Mouse (Mus musculus) left cerebral cortex, postnatal 10 days (tissue): ENCODE measurements around the gene Csrp2. TPM values are rescaled to one million over a fixed set of nuclear protein-coding genes. Genes with fewer than 3 reads are reported as not detected.

Experiments used
- DNase-seq, 2 experiments: peaks; one replicate each; pipeline ENCODE4 v3.0.0; 2021 to 2022; ENCODE audit warnings: low spot score in 2 of 2, mixed read lengths in 1 of 2; ENCODE audit errors: extremely low spot score in 1 of 2
- intact Hi-C: fragments of 180-260 bp; cut with DNase I; formaldehyde crosslinking; loops from one replicate; pipeline ENCODE4 v1.15.1; 2025
- total RNA-seq, 2 experiments: library from RNA; stranded (reverse); gene quantifications; 2 replicates each; pipeline ENCODE4 v1.2.3; 2021

Gene Csrp2
- total RNA-seq, 2 experiments from 2014 or later, result 49.6 to 51.0 TPM

DNA sequence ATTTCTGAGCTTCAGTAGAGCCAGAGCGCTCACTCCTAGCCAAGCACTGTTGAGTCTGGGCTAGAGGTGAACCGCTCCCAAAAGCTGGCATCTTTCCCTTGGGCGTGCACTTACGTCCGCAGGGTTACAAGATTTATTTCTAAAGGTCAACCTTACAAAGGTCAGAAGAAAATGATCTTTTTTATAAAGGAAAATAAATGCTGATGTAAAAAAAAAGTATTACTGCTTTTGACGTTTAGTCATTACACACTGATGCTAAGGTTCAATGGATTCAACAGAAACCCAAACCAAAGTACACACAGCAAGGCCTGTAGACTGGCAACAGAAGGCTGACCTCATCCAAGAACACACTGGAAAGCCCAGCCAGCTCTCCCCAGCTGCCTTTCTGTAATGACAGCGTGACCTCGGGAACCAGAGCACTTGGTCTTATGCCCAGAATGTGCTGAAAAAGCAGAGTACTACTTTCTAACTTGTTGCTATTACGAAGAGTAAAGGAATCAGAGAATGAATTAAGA lies 33.4 kb downstream of the Csrp2 start:
- DNase-seq, result peak; percentile 54 to 73
- intact Hi-C loops, result no loop called here

- no peak for DNase-seq
- intact Hi-C loops, result no loop called here
These were observed 39.3 kb downstream of the Csrp2 start for GRCm38 (mm10) chr10:110958879-110959278.

- no peak for DNase-seq
- intact Hi-C loops, result no loop called here
These were observed 40.2 kb downstream of the Csrp2 start for GRCm38 (mm10) chr10:110959781-110960180.

DNA sequence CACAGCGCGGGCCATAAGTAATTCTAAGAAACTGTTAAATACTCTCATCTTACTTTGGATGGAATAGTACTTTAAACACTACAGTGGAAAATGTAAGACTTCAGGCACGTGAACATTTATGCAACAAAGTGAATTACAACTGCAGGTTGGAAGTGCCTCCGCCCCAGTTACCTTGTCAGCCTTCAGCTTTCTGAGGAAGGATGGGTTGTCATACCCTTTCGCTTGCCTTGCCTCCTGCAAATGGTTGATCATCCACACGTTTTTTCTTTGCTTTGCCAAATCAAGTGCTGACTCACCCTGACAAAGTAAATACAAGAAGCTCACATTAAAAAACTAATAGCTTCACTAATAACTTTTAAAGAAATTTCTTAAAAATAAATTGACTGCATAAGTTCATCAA lies 41.3 kb downstream of the Csrp2 start:
- intact Hi-C loops, result no loop called here
- no peak for DNase-seq

DNA sequence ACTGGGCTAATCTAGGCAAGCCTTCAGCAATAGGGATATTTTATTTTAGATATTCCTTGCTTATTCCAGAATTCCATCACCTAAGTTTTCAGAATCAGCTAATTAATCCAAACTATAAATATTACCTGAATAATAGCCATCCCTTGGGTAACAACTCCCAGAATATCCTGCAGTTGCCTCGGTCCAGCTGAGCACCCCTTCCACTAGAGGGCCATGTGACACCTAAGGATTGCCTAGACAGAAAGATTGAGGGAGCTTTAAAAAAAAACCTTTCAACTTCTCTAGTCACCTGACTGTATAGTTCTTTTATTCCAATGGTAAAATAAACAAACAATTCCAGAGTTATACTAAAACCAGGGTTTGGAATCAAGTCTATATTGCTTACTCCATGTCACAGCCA lies 42.6 kb downstream of the Csrp2 start:
- intact Hi-C loops, result no loop called here
- no peak for DNase-seq

GRCm38 (mm10) chr10:110971044-110971443 lies 51.5 kb downstream of the Csrp2 start:
- intact Hi-C loops, result no loop called here

GRCm38 (mm10) chr10:110971483-110971882 lies 51.9 kb downstream of the Csrp2 start:
- DNase-seq, result no peak
- intact Hi-C loops, result no loop called here

More at GRCm38 (mm10) chr10:110971044-110971443, 51.5 kb downstream of the Csrp2 start:
- DNase-seq, result no peak

GRCm38 (mm10) chr10:110971998-110972397 lies 52.4 kb downstream of the Csrp2 start:
- intact Hi-C loops, result no loop called here
- no peak for DNase-seq

GRCm38 (mm10) chr10:110974463-110974862 lies 54.9 kb downstream of the Csrp2 start:
- DNase-seq, result peak; percentile 24 to 58
- intact Hi-C loops, result no loop called here

DNA sequence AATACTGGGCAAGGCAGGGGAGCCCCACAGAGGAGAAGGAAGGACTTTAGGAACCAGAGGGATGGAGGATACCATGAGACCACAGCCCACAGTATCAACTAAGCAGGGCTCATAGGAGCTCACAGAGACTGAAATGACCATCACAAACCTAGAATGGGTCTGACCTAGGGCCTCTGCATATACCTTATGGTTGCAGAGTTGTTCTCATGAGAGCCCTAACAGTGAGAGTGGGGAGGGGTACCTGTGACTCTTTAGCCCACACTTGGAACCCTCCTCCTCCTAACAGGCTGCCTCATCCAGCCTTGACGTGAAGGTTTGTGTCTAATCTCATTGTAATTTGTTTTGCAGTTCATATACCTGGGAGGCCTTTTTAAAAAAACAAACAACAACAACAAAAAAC lies 55.3 kb downstream of the Csrp2 start:
- intact Hi-C loops, result no loop called here
- no peak for DNase-seq

GRCm38 (mm10) chr10:110976046-110976445 lies 56.5 kb downstream of the Csrp2 start:
- intact Hi-C loops, result loop anchor here (2.0 kb wide), 1 partner anchor 181 kb away; no protein-coding TSS in a partner anchor
- peak in 1 of 2 experiments; percentile 39 for DNase-seq

DNA sequence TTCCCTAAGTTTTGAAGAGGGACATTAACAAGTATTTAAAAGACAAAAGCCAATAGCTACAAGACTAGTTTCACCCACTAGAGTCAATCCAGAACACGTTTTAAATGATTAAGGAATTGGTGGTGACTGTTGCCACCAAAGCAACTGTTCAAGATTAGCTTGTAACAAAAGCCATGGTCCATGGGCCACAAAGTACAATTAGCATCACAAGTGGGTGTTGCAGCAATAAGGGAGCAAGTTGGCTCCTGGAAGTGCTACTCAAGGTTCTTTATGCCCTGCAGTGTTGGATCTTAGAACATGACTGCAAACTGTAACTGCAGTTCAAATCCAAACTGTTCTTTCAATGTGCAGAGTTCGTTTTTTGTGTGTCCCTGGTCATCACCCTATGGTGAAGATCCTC lies 57.8 kb downstream of the Csrp2 start:
- intact Hi-C loops, result loop anchor here (2.0 kb wide), 1 partner anchor 183 kb away; no protein-coding TSS in a partner anchor

GRCm38 (mm10) chr10:110979431-110979830 lies 59.8 kb downstream of the Csrp2 start:
- intact Hi-C loops, result no loop called here
- no peak for DNase-seq

More for the DNA sequence above, 57.8 kb downstream of the Csrp2 start:
- no peak for DNase-seq

DNA sequence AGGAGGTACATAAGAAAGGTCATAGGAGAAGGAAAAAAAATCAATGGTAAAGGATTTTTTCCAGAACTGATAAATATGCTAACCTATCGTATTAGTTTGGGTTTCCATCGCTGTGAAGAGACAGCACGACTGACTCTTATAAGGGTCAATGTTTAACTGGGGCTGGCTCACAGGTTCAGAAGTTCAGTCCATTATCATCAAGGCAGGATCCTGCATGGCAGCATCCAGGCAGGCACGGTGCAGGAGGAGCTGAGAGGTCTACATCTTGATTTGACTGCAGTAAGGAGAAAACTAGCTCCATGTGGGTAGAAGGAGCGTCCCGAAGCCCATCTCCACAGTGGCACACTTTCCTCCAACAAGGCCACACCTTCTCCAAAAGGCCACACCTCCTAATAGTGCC lies 60.9 kb downstream of the Csrp2 start:
- no peak for DNase-seq
- intact Hi-C loops, result no loop called here

- intact Hi-C loops, result no loop called here
- no peak for DNase-seq
These were observed 63.2 kb downstream of the Csrp2 start for GRCm38 (mm10) chr10:110982771-110983170.

- DNase-seq, result no peak
- intact Hi-C loops, result no loop called here
These were observed 67.1 kb downstream of the Csrp2 start for GRCm38 (mm10) chr10:110986682-110987081.

Other genes starting within 250 kb of the Csrp2 start
- 1 to 10 TPM; 1.7 to 1.8 TPM for gene E2f7, start 174.3 kb upstream of the Csrp2 start, total RNA-seq
- 10 to 100 TPM; 82.5 to 88.4 TPM for gene Zdhhc17, start 90.4 kb downstream of the Csrp2 start, total RNA-seq
- 10 to 100 TPM; 67.4 to 67.7 TPM for gene Osbpl8, start 245.0 kb downstream of the Csrp2 start, total RNA-seq